Mouse (Mus musculus) MEL (cell line): ENCODE results near the gene Susd2. TPM values are rescaled to one million over a fixed set of nuclear protein-coding genes. Genes with fewer than 3 reads are reported as not detected.

ENCODE experiments used
- DNase-seq: peaks from one replicate; pipeline ENCODE4 v3.0.0; 2011; ENCODE audit warnings: low read depth, low spot score
- H3K27ac ChIP-seq: 2 replicates; pipeline ENCODE4 v1.5.1; 2012; ENCODE audit warnings: low read depth, mild to moderate bottlenecking, control low read depth, low read length, moderate library complexity; ENCODE audit not compliant: control insufficient read depth
- H3K27me3 ChIP-seq, 2 experiments: fragments of 150-350 bp in 1 of 2; sonication (generic) in 1 of 2; 2 replicates each; pipeline ENCODE4 v1.6.1; 2012; ENCODE audit warnings: low read length in 2 of 2, mild to moderate bottlenecking in 2 of 2, improper control_type of control experiment in 1 of 2, moderate library complexity in 1 of 2; ENCODE audit not compliant: insufficient read depth in 2 of 2, control insufficient read depth in 1 of 2
- H3K36me3 ChIP-seq, 2 experiments: 2 replicates each; pipeline ENCODE4 v1.6.1; 2012 to 2014; ENCODE audit warnings: low read length in 2 of 2, improper control_type of control experiment in 1 of 2, inconsistent platforms in 1 of 2, mild to moderate bottlenecking in 1 of 2; ENCODE audit not compliant: insufficient read depth in 2 of 2, control insufficient read depth in 1 of 2
- H3K4me1 ChIP-seq, 2 experiments: fragments of 150-350 bp in 1 of 2; sonication (generic) in 1 of 2; 2 replicates each; pipeline ENCODE4 v1.6.1; 2012; ENCODE audit warnings: low read length in 2 of 2, improper control_type of control experiment in 1 of 2, mild to moderate bottlenecking in 1 of 2; ENCODE audit not compliant: insufficient read depth in 2 of 2, control insufficient read depth in 1 of 2
- H3K4me3 ChIP-seq, 2 experiments: fragments of 150-350 bp in 1 of 2; sonication (generic) in 1 of 2; 2 replicates each; pipeline ENCODE4 v1.5.1; 2012; ENCODE audit warnings: low read depth in 2 of 2, low read length in 2 of 2, mild to moderate bottlenecking in 2 of 2, moderate library complexity in 2 of 2, control low read depth in 1 of 2, improper control_type of control experiment in 1 of 2; ENCODE audit not compliant: control insufficient read depth in 1 of 2, insufficient read depth in 1 of 2
- H3K79me2 ChIP-seq: 2 replicates; pipeline ENCODE4 v1.6.1; 2012; ENCODE audit warnings: mild to moderate bottlenecking, low read length, moderate library complexity; ENCODE audit not compliant: control insufficient read depth, poor library complexity, insufficient read depth
- H3K9ac ChIP-seq: 2 replicates; pipeline ENCODE4 v1.6.1; 2012; ENCODE audit warnings: low read depth, mild to moderate bottlenecking, control low read depth, low read length, moderate library complexity; ENCODE audit not compliant: control insufficient read depth, poor library complexity, severe bottlenecking
- H3K9me3 ChIP-seq: fragments of 150-350 bp; sonication (generic); replicated peaks from 2 replicates; pipeline ENCODE4 v1.6.1; 2012; ENCODE audit warnings: mild to moderate bottlenecking, low read length, improper control_type of control experiment, moderate library complexity; ENCODE audit not compliant: insufficient read depth
- E2F4 ChIP-seq: IDR thresholded peaks from 2 replicates; pipeline ENCODE4 v1.6.1; 2011; ENCODE audit warnings: low read depth, low read length, improper control_type of control experiment, borderline replicate concordance
- ELF1 ChIP-seq: IDR thresholded peaks from 2 replicates; pipeline ENCODE4 v1.6.1; 2014; ENCODE audit warnings: low read depth, mild to moderate bottlenecking, inconsistent platforms, low read length, improper control_type of control experiment, moderate library complexity
- JUND ChIP-seq: IDR thresholded peaks from 2 replicates; pipeline ENCODE4 v1.6.1; 2011; ENCODE audit warnings: low read depth, mild to moderate bottlenecking, improper control_type of control experiment, low read length
- KAT2A ChIP-seq: conservative IDR thresholded peaks from 2 replicates; pipeline ENCODE4 v1.6.1; 2012; ENCODE audit warnings: low read depth, low read length, improper control_type of control experiment, inconsistent platforms
- MAFK ChIP-seq: IDR thresholded peaks from 2 replicates; pipeline ENCODE4 v1.6.1; 2011; ENCODE audit warnings: low read depth, mild to moderate bottlenecking, low read length, improper control_type of control experiment, borderline replicate concordance
- MAX ChIP-seq: IDR thresholded peaks from 2 replicates; pipeline ENCODE4 v1.6.1; 2011; ENCODE audit warnings: low read length, improper control_type of control experiment
- MEF2A ChIP-seq: IDR thresholded peaks from 2 replicates; pipeline ENCODE4 v1.6.1; 2014; ENCODE audit warnings: low read depth, mild to moderate bottlenecking, inconsistent platforms, low read length, improper control_type of control experiment; ENCODE audit not compliant: poor library complexity, insufficient replicate concordance, severe bottlenecking; ENCODE audit errors: extremely low read depth
- MXI1 ChIP-seq: IDR thresholded peaks from 2 replicates; pipeline ENCODE4 v1.6.1; 2011; ENCODE audit warnings: mild to moderate bottlenecking, low read depth, low read length, improper control_type of control experiment
- MYB ChIP-seq: IDR thresholded peaks from 2 replicates; pipeline ENCODE4 v1.6.1; 2011; ENCODE audit warnings: mild to moderate bottlenecking, low read depth, low read length, improper control_type of control experiment
- NELFE ChIP-seq: IDR thresholded peaks from 2 replicates; pipeline ENCODE4 v1.6.1; 2011; ENCODE audit warnings: low read depth, low read length, improper control_type of control experiment
- POLR2AphosphoS2 ChIP-seq: IDR thresholded peaks from 2 replicates; pipeline ENCODE4 v1.6.1; 2011; ENCODE audit warnings: low read length, improper control_type of control experiment
- POLR2AphosphoS5 ChIP-seq: IDR thresholded peaks from 2 replicates; pipeline ENCODE4 v1.6.1; 2012; ENCODE audit warnings: low read depth, borderline replicate concordance, mild to moderate bottlenecking, inconsistent platforms, low read length, moderate library complexity, mixed read lengths
- RCOR1 ChIP-seq: IDR thresholded peaks from 2 replicates; pipeline ENCODE4 v1.6.1; 2012; ENCODE audit warnings: low read depth, mild to moderate bottlenecking, inconsistent platforms, low read length, improper control_type of control experiment
- SIN3A ChIP-seq: IDR thresholded peaks from 2 replicates; pipeline ENCODE4 v1.6.1; 2012; ENCODE audit warnings: low read length, improper control_type of control experiment, inconsistent platforms
- SMC3 ChIP-seq: IDR thresholded peaks from 2 replicates; pipeline ENCODE4 v1.6.1; 2011; ENCODE audit warnings: low read depth, low read length, improper control_type of control experiment
- TAL1 ChIP-seq: IDR thresholded peaks from 2 replicates; pipeline ENCODE4 v1.6.1; 2012; ENCODE audit warnings: mild to moderate bottlenecking, inconsistent platforms, low read length, moderate library complexity, mixed read lengths
- TBP ChIP-seq: IDR thresholded peaks from 2 replicates; pipeline ENCODE4 v1.8.0; 2011; ENCODE audit warnings: low read depth, low read length, improper control_type of control experiment
- UBTF ChIP-seq: IDR thresholded peaks from 2 replicates; pipeline ENCODE4 v1.6.1; 2012; ENCODE audit warnings: low read depth, mild to moderate bottlenecking, inconsistent platforms, low read length, improper control_type of control experiment, moderate library complexity, borderline replicate concordance; ENCODE audit not compliant: insufficient read depth
- ZC3H11A ChIP-seq: IDR thresholded peaks from 2 replicates; pipeline ENCODE4 v1.6.1; 2012; ENCODE audit warnings: low read depth, mild to moderate bottlenecking, inconsistent platforms, low read length, improper control_type of control experiment
- ZMIZ1 ChIP-seq: IDR thresholded peaks from 2 replicates; pipeline ENCODE4 v1.6.1; 2012; ENCODE audit warnings: low read depth, mild to moderate bottlenecking, inconsistent platforms, low read length, improper control_type of control experiment, moderate library complexity
- polyA plus RNA-seq, 2 experiments: library from polyadenylated mRNA; stranded (reverse) in 1 of 2; unstranded in 1 of 2; fragments of >175 nt in 1 of 2; fragments of >200 nt in 1 of 2; gene quantifications; 2 replicates each; pipeline versions ENCODE4 v1.2.1 to v1.2.4; 2012; ENCODE audit warnings: low replicate concordance in 2 of 2, low read depth in 1 of 2; ENCODE audit not compliant: insufficient read length in 2 of 2, insufficient read depth in 1 of 2, missing spikeins in 1 of 2
- total RNA-seq: library from RNA; depleted of rRNA; stranded (reverse); fragments of 300-350 nt; gene quantifications from 2 replicates; pipeline ENCODE4 v1.2.3, GENCODE M21; 2012

Gene Susd2
- total and polyA plus RNA-seq, 3 experiments: 0.12 to 0.15 TPM; not detected in 1

- Histone ChIP-seq H3K4me3 (no peak overlapping the region), H3K9me3 (no peaks in the 10 kb centered on the region), H3K27ac (no peak overlapping the region), H3K9ac (no peak overlapping the region), H3K27me3 (no peaks in the 10 kb centered on the region), H3K79me2 (no peaks in the 10 kb centered on the region), H3K4me1 (no peaks in the 10 kb centered on the region), H3K36me3 (no peaks in the 10 kb centered on the region)
- TF ChIP-seq SMC3 (no peak), MAFK (no peak), SIN3A (no peak), RCOR1 (no peak), MAX (no peak), POLR2AphosphoS2 (no peak), NELFE (no peak), TAL1 (no peak)
- no peak for DNase-seq
These were observed 33.3 kb downstream of the Susd2 start for GRCm38 (mm10) chr10:75610486-75610885.

GRCm38 (mm10) chr10:75608975-75609374 is 34.8 kb downstream of the Susd2 start:
- TF ChIP-seq ELF1 (no peak), MXI1 (no peak), JUND (no peak), MYB (no peak), POLR2AphosphoS5 (no peak), ZMIZ1 (no peak), NELFE (no peak), TBP (no peak), ZC3H11A (no peak), E2F4 (no peak), UBTF (no peak), KAT2A (no peak), MEF2A (no peak)
- H3K4me1 ChIP-seq: no peaks in the 10 kb centered on the region
- H3K79me2 ChIP-seq: no peaks in the 10 kb centered on the region
- no peak overlapping the region for H3K27ac ChIP-seq
- H3K9ac ChIP-seq: no peak overlapping the region
- H3K27me3 ChIP-seq: no peaks in the 10 kb centered on the region
- no peak overlapping the region for H3K4me3 ChIP-seq
- no peak for DNase-seq
- no peaks in the 10 kb centered on the region for H3K9me3 ChIP-seq
- H3K36me3 ChIP-seq: no peaks in the 10 kb centered on the region
